Mouse (Mus musculus): ENCODE data around the gene Secisbp2.

- TF ChIP-seq CTCF (IDR thresholded peaks at IDR 0.05; ENCODE audit: low read depth, low read length) (no peak), TAL1 (conservative IDR thresholded peaks at IDR 0.05; ENCODE audit: low read depth, low read length) (no peak), POLR2AphosphoS5 (IDR thresholded peaks at IDR 0.05; ENCODE audit: insufficient replicate concordance, low read depth, low read length) (no peak)
Observed at GRCm38 (mm10) chr13:51731474-51731873, 80.0 kb downstream of the Secisbp2 start.

Measured in G1E (cell line).